ENCODE assay signal across 1 mouse cellular context in the genomic region with DNA sequence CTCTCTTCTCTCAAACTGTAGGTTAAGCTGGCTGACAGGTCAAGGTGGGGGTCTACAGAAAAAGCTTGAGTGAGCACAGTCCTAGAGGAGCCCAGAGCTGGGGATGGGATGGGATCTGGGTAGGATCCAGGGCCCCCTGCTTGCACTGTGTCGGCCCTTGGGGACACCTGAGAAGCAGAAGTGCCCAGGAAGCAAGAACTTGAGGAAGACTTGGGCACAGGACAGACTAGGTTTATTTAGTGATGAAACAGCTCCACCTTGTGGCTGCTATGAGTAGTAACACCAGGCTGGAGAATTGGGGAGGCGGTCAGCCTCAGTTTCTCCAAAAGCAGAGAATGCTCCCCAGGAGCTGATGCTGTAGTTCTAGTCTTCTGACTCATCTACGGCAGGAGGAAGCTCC.
TF ChIP-seq lines count a peak whose summit lies in the region.

No protein-coding gene starts in this region.

TF ChIP-seq in MEL, 35 proteins besides CTCF, POLR2A, EP300 and RAD21:
- TF ChIP-seq MYC (IDR thresholded peaks at IDR 0.05; ENCODE audit: low read depth, low read length) (0 out of 2 replicates have a peak, but pooled peaks have one; percentile 21), E2F4 (IDR thresholded peaks at IDR 0.05; ENCODE audit: borderline replicate concordance, low read depth, low read length) (no peak), SIN3A (IDR thresholded peaks at IDR 0.05; ENCODE audit: low read length) (no peak), MAFK (IDR thresholded peaks at IDR 0.05; ENCODE audit: borderline replicate concordance, low read depth, low read length) (no peak), ZC3H11A (IDR thresholded peaks at IDR 0.05; ENCODE audit: low read depth, low read length) (peak; percentile 77), MXI1 (IDR thresholded peaks at IDR 0.05; ENCODE audit: low read depth, low read length) (no peak), SMC3 (IDR thresholded peaks at IDR 0.05; ENCODE audit: low read depth, low read length) (peak; percentile 87)
